Mouse (Mus musculus) limb, embryonic 13.5 days (tissue): ENCODE measurements around the gene Klf2. TPM values are rescaled to one million over a fixed set of nuclear protein-coding genes. Genes with fewer than 3 reads are reported as not detected.

Experiments used
- ATAC-seq: fragments of 200-750 bp; cut with Nextera tagmentation; 2 replicates; pipeline ENCODE4 v1.8.0; 2017; ENCODE audit warnings: low read depth, moderate number of reproducible peaks, moderate TSS enrichment; ENCODE audit not compliant: low FRiP score
- H3K27ac ChIP-seq: fragments of 300-500 bp; sonication (generic); 2 replicates; pipeline ENCODE4 v1.5.1; 2015; ENCODE audit warnings: inconsistent platforms, mild to moderate bottlenecking, moderate library complexity
- H3K27me3 ChIP-seq: fragments of 300-500 bp; sonication (generic); 2 replicates; pipeline ENCODE4 v1.6.1; 2015; ENCODE audit warnings: mild to moderate bottlenecking, inconsistent platforms
- H3K36me3 ChIP-seq: fragments of 300-500 bp; sonication (generic); 2 replicates; pipeline ENCODE4 v1.6.1; 2015; ENCODE audit warnings: inconsistent platforms, mild to moderate bottlenecking, moderate library complexity
- H3K4me1 ChIP-seq: fragments of 300-500 bp; sonication (generic); 2 replicates; pipeline ENCODE4 v1.6.1; 2015; ENCODE audit warnings: inconsistent platforms
- H3K4me2 ChIP-seq: fragments of 300-500 bp; sonication (generic); replicated peaks from 2 replicates; pipeline ENCODE4 v1.6.1; 2015; ENCODE audit warnings: inconsistent platforms, mild to moderate bottlenecking, moderate library complexity
- H3K4me3 ChIP-seq: fragments of 300-500 bp; sonication (generic); 2 replicates; pipeline ENCODE4 v1.5.1; 2015; ENCODE audit warnings: moderate library complexity, mild to moderate bottlenecking, inconsistent platforms
- H3K9ac ChIP-seq: fragments of 300-500 bp; sonication (generic); 2 replicates; pipeline ENCODE4 v1.6.1; 2015; ENCODE audit warnings: mild to moderate bottlenecking, inconsistent platforms
- H3K9me3 ChIP-seq: fragments of 300-500 bp; sonication (generic); 2 replicates; pipeline ENCODE4 v1.6.1; 2016; ENCODE audit warnings: inconsistent platforms
- WGBS: fragments of 180-500 bp; shearing (Covaris S2); methylation state at CpG from one replicate; pipeline ENCODE4 v1.1.7; 2015; 5-methylcytosine and 5-hydroxymethylcytosine counted together
- polyA plus RNA-seq: library from polyadenylated mRNA; unstranded; fragments of >200 nt; fragmentation: Nextera tagmentation; extraction: Ambion mirVana; gene quantifications from 2 replicates; pipeline ENCODE4 v1.2.1, GENCODE M21; 2015

Gene Klf2
- polyA plus RNA-seq, 1 experiment from 2014 or later = 8.9 TPM

- 68% methylated on average over 6 of the region's 6 CpGs for WGBS
- H3K27ac ChIP-seq = no peak overlapping the region
- no peak for ATAC-seq
Measured at GRCm38 (mm10) chr8:72308276-72308675, 10.6 kb upstream of the Klf2 start.

GRCm38 (mm10) chr8:72310849-72311506 is 7.9 kb upstream of the Klf2 start:
- ATAC-seq = no peak
- no peak overlapping the region for H3K9ac ChIP-seq
- H3K36me3 ChIP-seq = no peaks in the 10 kb centered on the region
- H3K4me1 ChIP-seq = 0 out of 2 replicates have a peak, but pooled peaks cover 3% of the 10 kb centered on the region
- no peaks in the 10 kb centered on the region for H3K9me3 ChIP-seq
- no peak overlapping the region for H3K4me2 ChIP-seq
- H3K4me3 ChIP-seq = no peak overlapping the region
- H3K27ac ChIP-seq = no peak overlapping the region
- 52% methylated on average over 8 of the region's 8 CpGs for WGBS
- peaks cover 5% of the 10 kb centered on the region; the same call in 1 of the 2 replicates for H3K27me3 ChIP-seq

More at GRCm38 (mm10) chr8:72308276-72308675, 10.6 kb upstream of the Klf2 start:
- no peaks in the 10 kb centered on the region for H3K9me3 ChIP-seq
- no peak overlapping the region for H3K4me2 ChIP-seq
- H3K27me3 ChIP-seq = peaks cover 5% of the 10 kb centered on the region; the same call in 1 of the 2 replicates
- H3K36me3 ChIP-seq = no peaks in the 10 kb centered on the region
- no peak overlapping the region for H3K9ac ChIP-seq
- peaks cover 8% of the 10 kb centered on the region for H3K4me1 ChIP-seq
- H3K4me3 ChIP-seq = no peak overlapping the region

GRCm38 (mm10) chr8:72312926-72313518 is 5.8 kb upstream of the Klf2 start:
- H3K36me3 ChIP-seq = no peaks in the 10 kb centered on the region
- ATAC-seq = no peak
- 78% methylated on average over 3 of the region's 3 CpGs for WGBS
- H3K9me3 ChIP-seq = no peaks in the 10 kb centered on the region
- H3K27ac ChIP-seq = no peak overlapping the region
- 0 out of 2 replicates have a peak, but pooled peaks cover 3% of the 10 kb centered on the region for H3K4me1 ChIP-seq
- no peak overlapping the region for H3K4me2 ChIP-seq
- H3K4me3 ChIP-seq = no peak overlapping the region
- H3K27me3 ChIP-seq = peaks cover 8% of the 10 kb centered on the region
- no peak overlapping the region for H3K9ac ChIP-seq

- no peak for ATAC-seq
- Histone ChIP-seq H3K4me2 (no peak overlapping the region), H3K27me3 (peaks cover 33% of the 10 kb centered on the region), H3K9me3 (no peaks in the 10 kb centered on the region), H3K4me1 (peaks cover 16% of the 10 kb centered on the region), H3K36me3 (no peaks in the 10 kb centered on the region), H3K27ac (no peak overlapping the region), H3K4me3 (no peak overlapping the region), H3K9ac (no peak overlapping the region)
- WGBS = 47% methylated on average over 10 of the region's 10 CpGs
Measured at GRCm38 (mm10) chr8:72316053-72316695, 2.7 kb upstream of the Klf2 start.

GRCm38 (mm10) chr8:72317741-72318301 is 1.0 kb upstream of the Klf2 start:
- 53% methylated on average over 5 of the region's 5 CpGs for WGBS
- Histone ChIP-seq H3K36me3 (no peaks in the 10 kb centered on the region), H3K27me3 (peaks cover 49% of the 10 kb centered on the region), H3K27ac (no peak overlapping the region), H3K4me3 (no peak overlapping the region), H3K9ac (no peak overlapping the region), H3K9me3 (no peaks in the 10 kb centered on the region), H3K4me1 (peaks cover 23% of the 10 kb centered on the region), H3K4me2 (no peak overlapping the region)
- ATAC-seq = no peak

- Histone ChIP-seq H3K9me3 (no peaks in the 10 kb centered on the region), H3K9ac (peak overlapping the region; percentile 74), H3K27ac (0 out of 2 replicates have a peak overlapping the region, but pooled peaks have one; percentile 22), H3K4me2 (peak overlapping the region; percentile 90), H3K4me1 (peaks cover 23% of the 10 kb centered on the region), H3K27me3 (peaks cover 53% of the 10 kb centered on the region), H3K4me3 (peak overlapping the region; percentile 63), H3K36me3 (no peaks in the 10 kb centered on the region)
- ATAC-seq = no peak; the same call in 1 of the 2 replicates
- under 1% methylated on average over 44 of the region's 48 CpGs for WGBS
Measured at GRCm38 (mm10) chr8:72319397-72319796, 564 bp downstream of the Klf2 start.

- Histone ChIP-seq H3K4me3 (peak overlapping the region; percentile 63), H3K9ac (peak overlapping the region; percentile 74), H3K4me1 (peaks cover 23% of the 10 kb centered on the region), H3K9me3 (no peaks in the 10 kb centered on the region), H3K27me3 (peaks cover 53% of the 10 kb centered on the region), H3K36me3 (no peaks in the 10 kb centered on the region), H3K4me2 (peak overlapping the region; percentile 90), H3K27ac (no peak overlapping the region)
- 8% methylated on average over 40 of the region's 55 CpGs for WGBS
- ATAC-seq = no peak
Measured at GRCm38 (mm10) chr8:72319921-72320802, 1.3 kb downstream of the Klf2 start.

- 58% methylated on average over 25 of the region's 25 CpGs for WGBS
- Histone ChIP-seq H3K36me3 (no peaks in the 10 kb centered on the region), H3K27ac (no peak overlapping the region), H3K4me2 (peak overlapping the region; percentile 90), H3K4me1 (peaks cover 23% of the 10 kb centered on the region), H3K9me3 (no peaks in the 10 kb centered on the region), H3K9ac (peak overlapping the region; percentile 74), H3K4me3 (peak overlapping the region; percentile 63), H3K27me3 (peaks cover 53% of the 10 kb centered on the region)
- no peak for ATAC-seq
Measured at GRCm38 (mm10) chr8:72320803-72321583, 2.2 kb downstream of the Klf2 start.

- H3K4me2 ChIP-seq = peak overlapping the region; percentile 90
- ATAC-seq = no peak
- peaks cover 23% of the 10 kb centered on the region for H3K4me1 ChIP-seq
- WGBS = 84% methylated on average over 20 of the region's 20 CpGs
- H3K9me3 ChIP-seq = no peaks in the 10 kb centered on the region
- no peak overlapping the region for H3K27ac ChIP-seq
- H3K9ac ChIP-seq = no peak overlapping the region; the same call in 1 of the 2 replicates
- H3K36me3 ChIP-seq = no peaks in the 10 kb centered on the region
- H3K4me3 ChIP-seq = peak overlapping the region; percentile 63
- peaks cover 53% of the 10 kb centered on the region for H3K27me3 ChIP-seq
Measured at GRCm38 (mm10) chr8:72321635-72322441, 3.0 kb downstream of the Klf2 start.

GRCm38 (mm10) chr8:72322471-72322889 is 3.6 kb downstream of the Klf2 start:
- Histone ChIP-seq H3K4me1 (peaks cover 23% of the 10 kb centered on the region), H3K27ac (no peak overlapping the region), H3K4me2 (peak overlapping the region; percentile 90), H3K4me3 (no peak overlapping the region), H3K27me3 (peaks cover 52% of the 10 kb centered on the region), H3K9me3 (no peaks in the 10 kb centered on the region), H3K9ac (no peak overlapping the region), H3K36me3 (no peaks in the 10 kb centered on the region)
- 80% methylated on average over 7 of the region's 7 CpGs for WGBS
- ATAC-seq = no peak
